Mouse (Mus musculus) midbrain, embryonic 15.5 days (tissue): ENCODE data around the gene Atg16l2. TPM values are rescaled to one million over a fixed set of nuclear protein-coding genes. Genes with fewer than 3 reads are reported as not detected.

Source experiments
- ATAC-seq: fragments of 200-750 bp; cut with Nextera tagmentation; replicated peaks from 2 replicates; pipeline ENCODE4 v1.8.0; 2017; ENCODE audit warnings: moderate TSS enrichment
- H3K27ac ChIP-seq: fragments of 300-500 bp; sonication (generic); 2 replicates; pipeline ENCODE4 v1.5.1; 2015; ENCODE audit warnings: mild to moderate bottlenecking, inconsistent platforms
- H3K27me3 ChIP-seq: fragments of 300-500 bp; sonication (generic); replicated peaks from 2 replicates; pipeline ENCODE4 v1.6.1; 2015; ENCODE audit warnings: inconsistent platforms
- H3K36me3 ChIP-seq: fragments of 300-500 bp; sonication (generic); replicated peaks from 2 replicates; pipeline ENCODE4 v1.6.1; 2015; ENCODE audit warnings: inconsistent platforms
- H3K4me1 ChIP-seq: fragments of 300-500 bp; sonication (generic); 2 replicates; pipeline ENCODE4 v1.6.1; 2015; ENCODE audit warnings: inconsistent platforms
- H3K4me2 ChIP-seq: fragments of 300-500 bp; sonication (generic); 2 replicates; pipeline ENCODE4 v1.6.1; 2015; ENCODE audit warnings: inconsistent platforms, mild to moderate bottlenecking, moderate library complexity
- H3K4me3 ChIP-seq: fragments of 300-500 bp; sonication (generic); 2 replicates; pipeline ENCODE4 v1.5.1; 2015; ENCODE audit warnings: mild to moderate bottlenecking, inconsistent platforms
- H3K9ac ChIP-seq: fragments of 300-500 bp; sonication (generic); 2 replicates; pipeline ENCODE4 v1.6.1; 2015; ENCODE audit warnings: mild to moderate bottlenecking, inconsistent platforms
- H3K9me3 ChIP-seq: fragments of 300-500 bp; sonication (generic); 2 replicates; pipeline ENCODE4 v1.6.1; 2016; ENCODE audit warnings: inconsistent platforms
- WGBS: fragments of 180-500 bp; shearing (Covaris S2); methylation state at CpG from one replicate; pipeline ENCODE4 v1.1.7; 2015; ENCODE audit warnings: mixed read lengths; 5-methylcytosine and 5-hydroxymethylcytosine counted together
- polyA plus RNA-seq: library from polyadenylated mRNA; unstranded; fragments of >200 nt; fragmentation: Nextera tagmentation; extraction: Ambion mirVana; gene quantifications from 2 replicates; pipeline ENCODE4 v1.2.1, GENCODE M21; 2015

Gene Atg16l2
- polyA plus RNA-seq, 1 experiment from 2014 or later, result 26.9 TPM

GRCm38 (mm10) chr7:101298375-101298774 is 3.7 kb downstream of the Atg16l2 start:
- peaks cover 11% of the 10 kb centered on the region; the same call in 1 of the 2 replicates for H3K27me3 ChIP-seq
- no peaks in the 10 kb centered on the region for H3K9me3 ChIP-seq
- H3K36me3 ChIP-seq, result no peaks in the 10 kb centered on the region
- no peak overlapping the region for H3K4me3 ChIP-seq
- WGBS, result 93% methylated on average over 3 of the region's 3 CpGs
- no peak overlapping the region for H3K4me2 ChIP-seq
- H3K9ac ChIP-seq, result no peak overlapping the region
- peaks cover 32% of the 10 kb centered on the region for H3K4me1 ChIP-seq
- no peak overlapping the region for H3K27ac ChIP-seq
- no peak for ATAC-seq

- H3K9ac ChIP-seq, result peak overlapping the region; percentile 66
- H3K36me3 ChIP-seq, result no peaks in the 10 kb centered on the region
- peak overlapping the region; percentile 42 for H3K4me3 ChIP-seq
- ATAC-seq, result no peak; the same call in 1 of the 2 replicates
- peaks cover 11% of the 10 kb centered on the region; the same call in 1 of the 2 replicates for H3K27me3 ChIP-seq
- peaks cover 25% of the 10 kb centered on the region for H3K4me1 ChIP-seq
- H3K9me3 ChIP-seq, result no peaks in the 10 kb centered on the region
- peak overlapping the region; percentile 76 for H3K27ac ChIP-seq
- H3K4me2 ChIP-seq, result peak overlapping the region; percentile 86
- 23% methylated on average over 8 of the region's 8 CpGs for WGBS
Observed at GRCm38 (mm10) chr7:101297023-101297405, 5.0 kb downstream of the Atg16l2 start.

- peak overlapping the region; percentile 66 for H3K9ac ChIP-seq
- peak overlapping the region; percentile 76 for H3K27ac ChIP-seq
- H3K36me3 ChIP-seq, result no peaks in the 10 kb centered on the region
- 10% methylated on average over 35 of the region's 35 CpGs for WGBS
- H3K4me1 ChIP-seq, result peaks cover 23% of the 10 kb centered on the region
- no peaks in the 10 kb centered on the region for H3K9me3 ChIP-seq
- ATAC-seq, result peak; percentile 90
- peak overlapping the region; percentile 86 for H3K4me2 ChIP-seq
- H3K27me3 ChIP-seq, result peaks cover 11% of the 10 kb centered on the region; the same call in 1 of the 2 replicates
- peak overlapping the region; percentile 42 for H3K4me3 ChIP-seq
Observed at GRCm38 (mm10) chr7:101296252-101297022, 5.6 kb downstream of the Atg16l2 start.

- Histone ChIP-seq H3K4me3 (no peak overlapping the region), H3K4me2 (no peak overlapping the region), H3K36me3 (no peaks in the 10 kb centered on the region), H3K27me3 (peaks cover 9% of the 10 kb centered on the region; the same call in 1 of the 2 replicates), H3K9me3 (no peaks in the 10 kb centered on the region), H3K4me1 (peaks cover 15% of the 10 kb centered on the region), H3K27ac (no peak overlapping the region), H3K9ac (no peak overlapping the region)
- no peak for ATAC-seq
- 48% methylated on average over 1 of the region's 1 CpGs for WGBS
Observed at GRCm38 (mm10) chr7:101295438-101295837, 6.6 kb downstream of the Atg16l2 start.

- no peaks in the 10 kb centered on the region for H3K27me3 ChIP-seq
- H3K4me2 ChIP-seq, result no peak overlapping the region
- peaks cover 15% of the 10 kb centered on the region for H3K4me1 ChIP-seq
- H3K9me3 ChIP-seq, result no peaks in the 10 kb centered on the region
- no peak overlapping the region for H3K9ac ChIP-seq
- no peak overlapping the region for H3K27ac ChIP-seq
- no peak for ATAC-seq
- no peak overlapping the region for H3K4me3 ChIP-seq
- WGBS, result 60% methylated on average over 4 of the region's 4 CpGs
- 0 out of 2 replicates have a peak, but pooled peaks cover 3% of the 10 kb centered on the region for H3K36me3 ChIP-seq
Observed at GRCm38 (mm10) chr7:101293611-101294010, 8.4 kb downstream of the Atg16l2 start.

- H3K4me2 ChIP-seq, result no peak overlapping the region
- H3K27me3 ChIP-seq, result no peaks in the 10 kb centered on the region
- no peaks in the 10 kb centered on the region for H3K9me3 ChIP-seq
- 0 out of 2 replicates have a peak, but pooled peaks cover 3% of the 10 kb centered on the region for H3K36me3 ChIP-seq
- no peak for ATAC-seq
- H3K27ac ChIP-seq, result no peak overlapping the region
- no peak overlapping the region for H3K9ac ChIP-seq
- H3K4me1 ChIP-seq, result peaks cover 15% of the 10 kb centered on the region
- H3K4me3 ChIP-seq, result no peak overlapping the region
- WGBS, result 67% methylated on average over 4 of the region's 4 CpGs
Observed at GRCm38 (mm10) chr7:101293138-101293537, 8.9 kb downstream of the Atg16l2 start.

- Histone ChIP-seq H3K9me3 (no peaks in the 10 kb centered on the region), H3K9ac (no peak overlapping the region), H3K4me1 (peaks cover 15% of the 10 kb centered on the region), H3K4me3 (no peak overlapping the region), H3K4me2 (no peak overlapping the region), H3K36me3 (0 out of 2 replicates have a peak, but pooled peaks cover 3% of the 10 kb centered on the region), H3K27me3 (no peaks in the 10 kb centered on the region), H3K27ac (no peak overlapping the region)
- WGBS, result 97% methylated on average over 1 of the region's 1 CpGs
- no peak for ATAC-seq
Observed at GRCm38 (mm10) chr7:101292696-101293095, 9.4 kb downstream of the Atg16l2 start.

- Histone ChIP-seq H3K27ac (no peak overlapping the region), H3K9ac (no peak overlapping the region), H3K9me3 (no peaks in the 10 kb centered on the region), H3K4me1 (peaks cover 12% of the 10 kb centered on the region), H3K27me3 (no peaks in the 10 kb centered on the region), H3K4me3 (no peak overlapping the region), H3K4me2 (no peak overlapping the region), H3K36me3 (0 out of 2 replicates have a peak, but pooled peaks cover 3% of the 10 kb centered on the region)
- WGBS, result 84% methylated on average over 3 of the region's 4 CpGs
- no peak for ATAC-seq
Observed at GRCm38 (mm10) chr7:101292086-101292485, 10.0 kb downstream of the Atg16l2 start.

GRCm38 (mm10) chr7:101291641-101292040 is 10.4 kb downstream of the Atg16l2 start:
- WGBS, result 94% methylated on average over 8 of the region's 8 CpGs
- Histone ChIP-seq H3K9ac (no peak overlapping the region), H3K4me3 (no peak overlapping the region), H3K4me2 (no peak overlapping the region), H3K36me3 (0 out of 2 replicates have a peak, but pooled peaks cover 3% of the 10 kb centered on the region), H3K4me1 (peaks cover 8% of the 10 kb centered on the region), H3K27ac (no peak overlapping the region), H3K9me3 (no peaks in the 10 kb centered on the region), H3K27me3 (no peaks in the 10 kb centered on the region)
- no peak for ATAC-seq

GRCm38 (mm10) chr7:101291211-101291610 is 10.8 kb downstream of the Atg16l2 start:
- no peak overlapping the region for H3K4me2 ChIP-seq
- ATAC-seq, result no peak
- no peak overlapping the region for H3K27ac ChIP-seq
- H3K36me3 ChIP-seq, result 0 out of 2 replicates have a peak, but pooled peaks cover 3% of the 10 kb centered on the region
- H3K4me1 ChIP-seq, result peaks cover 4% of the 10 kb centered on the region
- 85% methylated on average over 5 of the region's 5 CpGs for WGBS
- H3K4me3 ChIP-seq, result no peak overlapping the region
- no peaks in the 10 kb centered on the region for H3K9me3 ChIP-seq
- H3K9ac ChIP-seq, result no peak overlapping the region
- no peaks in the 10 kb centered on the region for H3K27me3 ChIP-seq

GRCm38 (mm10) chr7:101290401-101290800 is 11.7 kb downstream of the Atg16l2 start:
- 91% methylated on average over 10 of the region's 10 CpGs for WGBS
- Histone ChIP-seq H3K27ac (no peak overlapping the region), H3K4me1 (no peaks in the 10 kb centered on the region), H3K27me3 (no peaks in the 10 kb centered on the region), H3K4me3 (no peak overlapping the region), H3K9me3 (no peaks in the 10 kb centered on the region), H3K36me3 (0 out of 2 replicates have a peak, but pooled peaks cover 3% of the 10 kb centered on the region), H3K4me2 (no peak overlapping the region), H3K9ac (no peak overlapping the region)
- ATAC-seq, result no peak

- H3K36me3 ChIP-seq, result peaks cover 7% of the 10 kb centered on the region; the same call in 1 of the 2 replicates
- H3K4me2 ChIP-seq, result no peak overlapping the region
- H3K27ac ChIP-seq, result no peak overlapping the region
- no peak for ATAC-seq
- no peak overlapping the region for H3K4me3 ChIP-seq
- 45% methylated on average over 4 of the region's 4 CpGs for WGBS
- no peaks in the 10 kb centered on the region for H3K9me3 ChIP-seq
- no peak overlapping the region for H3K9ac ChIP-seq
- no peaks in the 10 kb centered on the region for H3K27me3 ChIP-seq
- no peaks in the 10 kb centered on the region for H3K4me1 ChIP-seq
Observed at GRCm38 (mm10) chr7:101288436-101288835, 13.6 kb downstream of the Atg16l2 start.
